Mouse (Mus musculus) intestine, embryonic 16.5 days (tissue): ENCODE results near the gene Dusp2. TPM values are rescaled to one million over a fixed set of nuclear protein-coding genes. Genes with fewer than 3 reads are reported as not detected.
A peak's percentile ranks its signal among the peaks of the same experiment; 100 is the strongest.

ENCODE experiments used
- ATAC-seq: fragments of 200-750 bp; cut with Nextera tagmentation; 2 replicates; pipeline ENCODE4 v1.8.0; 2017; ENCODE audit warnings: moderate TSS enrichment, moderate library complexity
- H3K27ac ChIP-seq: fragments of 300-500 bp; sonication (generic); 2 replicates; pipeline ENCODE4 v1.5.1; 2014; ENCODE audit warnings: mild to moderate bottlenecking, low read length
- H3K27me3 ChIP-seq: fragments of 300-500 bp; sonication (generic); replicated peaks from 2 replicates; pipeline ENCODE4 v1.6.1; 2014; ENCODE audit warnings: low read length, control low read depth, mixed read lengths; ENCODE audit not compliant: control insufficient read depth, insufficient read depth
- H3K36me3 ChIP-seq: fragments of 300-500 bp; sonication (generic); 2 replicates; pipeline ENCODE4 v1.6.1; 2014; ENCODE audit warnings: low read length, control low read depth; ENCODE audit not compliant: control insufficient read depth, insufficient read depth
- H3K4me1 ChIP-seq: fragments of 300-500 bp; sonication (generic); 2 replicates; pipeline ENCODE4 v1.6.1; 2014; ENCODE audit warnings: low read length, control low read depth, mixed read lengths; ENCODE audit not compliant: control insufficient read depth, insufficient read depth
- H3K4me2 ChIP-seq: fragments of 300-500 bp; sonication (generic); 2 replicates; pipeline ENCODE4 v1.6.1; 2014; ENCODE audit warnings: low read depth, low read length, control low read depth
- H3K4me3 ChIP-seq: fragments of 300-500 bp; sonication (generic); 2 replicates; pipeline ENCODE4 v1.5.1; 2014; ENCODE audit warnings: mild to moderate bottlenecking, low read length
- H3K9ac ChIP-seq: fragments of 300-500 bp; sonication (generic); 2 replicates; pipeline ENCODE4 v1.6.1; 2014; ENCODE audit warnings: low read depth, low read length
- H3K9me3 ChIP-seq: fragments of 300-500 bp; sonication (generic); 2 replicates; pipeline ENCODE4 v1.6.1; 2016; ENCODE audit warnings: low read length, control low read depth; ENCODE audit not compliant: control insufficient read depth
- WGBS: fragments of 180-500 bp; shearing (Covaris S2); extraction: QIAGEN DNeasy Blood & Tissue Kit; methylation state at CpG from one replicate; pipeline ENCODE4 v1.1.7; 2014; 5-methylcytosine and 5-hydroxymethylcytosine counted together
- polyA plus RNA-seq: library from polyadenylated mRNA; unstranded; fragments of >200 nt; fragmentation: Nextera tagmentation; extraction: Ambion mirVana; gene quantifications from 2 replicates; pipeline ENCODE4 v1.2.1, GENCODE M21; 2015

The Dusp2 gene
- polyA plus RNA-seq, 1 experiment from 2014 or later, result 2.1 TPM

DNA sequence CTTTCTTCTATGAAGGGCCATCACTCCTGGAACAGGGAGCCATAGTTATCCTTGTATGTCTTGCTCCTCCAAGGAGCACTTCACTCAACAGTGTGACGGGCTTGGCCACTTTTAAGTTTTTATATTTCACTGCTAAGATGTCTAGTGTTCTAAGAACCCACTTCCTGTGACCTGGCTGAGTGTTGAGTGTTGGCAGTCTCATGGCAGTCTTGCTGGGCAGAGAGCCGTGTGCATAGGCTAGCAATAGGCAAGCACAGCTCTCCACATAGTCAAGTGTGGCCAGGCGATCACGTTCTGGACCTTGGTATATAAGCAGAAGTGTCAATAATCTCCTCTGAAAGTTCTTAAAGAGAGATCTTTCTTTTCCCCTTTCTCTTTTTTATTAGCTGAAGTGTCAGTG lies 17.8 kb upstream of the Dusp2 start:
- Histone ChIP-seq H3K9me3 (no peaks in the 10 kb centered on the region), H3K27me3 (no peaks in the 10 kb centered on the region), H3K27ac (no peak overlapping the region), H3K4me2 (no peak overlapping the region), H3K4me1 (no peaks in the 10 kb centered on the region), H3K36me3 (no peaks in the 10 kb centered on the region), H3K9ac (no peak overlapping the region), H3K4me3 (no peak overlapping the region)
- 82% methylated on average over 4 of the region's 4 CpGs for WGBS
- no peak for ATAC-seq

- Histone ChIP-seq H3K4me2 (no peak overlapping the region), H3K4me3 (no peak overlapping the region), H3K27ac (no peak overlapping the region), H3K27me3 (no peaks in the 10 kb centered on the region), H3K4me1 (no peaks in the 10 kb centered on the region), H3K36me3 (no peaks in the 10 kb centered on the region), H3K9me3 (no peaks in the 10 kb centered on the region), H3K9ac (no peak overlapping the region)
- 69% methylated on average over 4 of the region's 4 CpGs for WGBS
- ATAC-seq, result no peak
These were observed 16.9 kb upstream of the Dusp2 start for GRCm38 (mm10) chr2:127319071-127319470.

- H3K4me2 ChIP-seq, result no peak overlapping the region
- no peak for ATAC-seq
- H3K27me3 ChIP-seq, result no peaks in the 10 kb centered on the region
- no peak overlapping the region for H3K9ac ChIP-seq
- H3K4me3 ChIP-seq, result no peak overlapping the region
- H3K27ac ChIP-seq, result no peak overlapping the region
- no peaks in the 10 kb centered on the region for H3K9me3 ChIP-seq
- WGBS, result 83% methylated on average over 6 of the region's 6 CpGs
- H3K4me1 ChIP-seq, result no peaks in the 10 kb centered on the region
- no peaks in the 10 kb centered on the region for H3K36me3 ChIP-seq
These were observed 13.2 kb upstream of the Dusp2 start for GRCm38 (mm10) chr2:127322671-127323285.

- H3K9ac ChIP-seq, result no peak overlapping the region
- H3K27ac ChIP-seq, result no peak overlapping the region
- H3K4me1 ChIP-seq, result no peaks in the 10 kb centered on the region
- H3K4me2 ChIP-seq, result no peak overlapping the region
- H3K36me3 ChIP-seq, result no peaks in the 10 kb centered on the region
- H3K27me3 ChIP-seq, result no peaks in the 10 kb centered on the region
- no peaks in the 10 kb centered on the region for H3K9me3 ChIP-seq
- no peak for ATAC-seq
- 86% methylated on average over 1 of the region's 1 CpGs for WGBS
- H3K4me3 ChIP-seq, result no peak overlapping the region
These were observed 12.3 kb upstream of the Dusp2 start for GRCm38 (mm10) chr2:127323667-127324066.

DNA sequence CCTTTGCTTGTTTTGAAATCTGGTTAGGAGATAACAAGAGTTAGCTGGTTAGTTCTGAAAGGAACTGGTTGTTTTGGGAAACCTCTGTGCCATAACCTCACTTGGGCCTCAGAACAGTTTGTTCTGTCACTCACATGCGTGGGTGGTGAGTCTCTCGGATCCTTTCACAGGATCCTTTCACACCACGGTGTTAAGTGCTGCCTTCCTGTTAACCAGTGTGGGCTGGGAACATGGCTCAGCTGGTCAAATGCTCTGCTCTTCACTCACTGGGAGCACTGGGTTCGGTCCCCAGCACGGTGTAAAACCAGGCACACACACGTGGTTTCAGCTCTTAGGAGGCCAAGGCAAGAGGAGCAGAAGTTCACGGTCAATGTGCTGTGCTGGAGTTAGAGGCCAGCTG lies 11.5 kb upstream of the Dusp2 start:
- H3K27ac ChIP-seq, result no peak overlapping the region
- WGBS, result 53% methylated on average over 7 of the region's 7 CpGs
- H3K36me3 ChIP-seq, result no peaks in the 10 kb centered on the region
- no peak overlapping the region for H3K4me3 ChIP-seq
- H3K4me1 ChIP-seq, result no peaks in the 10 kb centered on the region
- no peak overlapping the region for H3K4me2 ChIP-seq
- no peak overlapping the region for H3K9ac ChIP-seq
- no peaks in the 10 kb centered on the region for H3K9me3 ChIP-seq
- H3K27me3 ChIP-seq, result no peaks in the 10 kb centered on the region
- ATAC-seq, result no peak

DNA sequence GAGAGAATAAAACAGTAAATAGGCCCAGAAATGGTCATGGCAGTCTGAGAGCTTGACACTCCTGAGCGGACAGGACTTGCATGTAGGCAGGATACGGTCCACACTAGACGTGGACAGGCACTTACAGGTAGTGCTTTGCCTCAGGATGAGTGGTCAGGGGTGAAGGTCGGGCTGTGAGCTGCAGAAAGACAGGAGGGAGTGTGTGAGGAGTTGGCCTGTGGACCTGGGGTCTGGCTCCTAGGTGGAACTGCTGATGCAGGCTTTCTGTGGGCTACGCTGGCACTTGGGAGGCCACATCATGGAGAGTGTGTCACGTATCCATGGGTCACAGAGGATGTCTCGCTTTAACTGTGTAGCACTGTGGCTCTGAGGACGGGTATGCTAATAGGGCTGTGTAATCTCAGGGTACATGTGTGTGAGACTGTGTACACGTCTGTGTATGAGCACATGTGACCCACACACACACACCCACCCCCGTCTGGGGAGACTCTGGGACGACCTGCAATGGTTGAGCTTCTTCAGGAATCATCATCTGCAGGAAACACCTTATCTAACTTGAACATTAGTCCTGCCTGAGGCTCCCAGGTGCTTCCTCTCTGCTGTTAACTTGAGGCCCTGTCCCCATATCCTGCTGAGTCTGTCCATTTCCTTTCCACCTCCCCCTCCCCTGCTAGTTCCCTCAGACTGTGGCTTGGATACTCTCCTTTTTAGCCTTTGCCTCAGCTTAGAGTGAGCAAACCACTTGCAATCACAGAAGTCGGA lies 7.7 kb upstream of the Dusp2 start:
- peak; percentile 40; the same call in 1 of the 2 replicates for ATAC-seq
- Histone ChIP-seq H3K4me1 (no peaks in the 10 kb centered on the region), H3K27me3 (no peaks in the 10 kb centered on the region), H3K9me3 (no peaks in the 10 kb centered on the region), H3K36me3 (no peaks in the 10 kb centered on the region), H3K4me2 (no peak overlapping the region), H3K9ac (no peak overlapping the region), H3K4me3 (no peak overlapping the region), H3K27ac (0 out of 2 replicates have a peak overlapping the region, but pooled peaks have one; percentile 33)
- 71% methylated on average over 12 of the region's 12 CpGs for WGBS

- peaks cover 7% of the 10 kb centered on the region; the same call in 1 of the 2 replicates for H3K4me1 ChIP-seq
- no peak overlapping the region for H3K4me3 ChIP-seq
- H3K27ac ChIP-seq, result no peak overlapping the region
- peaks cover 18% of the 10 kb centered on the region for H3K27me3 ChIP-seq
- H3K9ac ChIP-seq, result no peak overlapping the region
- 75% methylated on average over 14 of the region's 14 CpGs for WGBS
- no peak overlapping the region for H3K4me2 ChIP-seq
- no peaks in the 10 kb centered on the region for H3K36me3 ChIP-seq
- no peaks in the 10 kb centered on the region for H3K9me3 ChIP-seq
- ATAC-seq, result no peak
These were observed 3.0 kb upstream of the Dusp2 start for GRCm38 (mm10) chr2:127332807-127333570.

DNA sequence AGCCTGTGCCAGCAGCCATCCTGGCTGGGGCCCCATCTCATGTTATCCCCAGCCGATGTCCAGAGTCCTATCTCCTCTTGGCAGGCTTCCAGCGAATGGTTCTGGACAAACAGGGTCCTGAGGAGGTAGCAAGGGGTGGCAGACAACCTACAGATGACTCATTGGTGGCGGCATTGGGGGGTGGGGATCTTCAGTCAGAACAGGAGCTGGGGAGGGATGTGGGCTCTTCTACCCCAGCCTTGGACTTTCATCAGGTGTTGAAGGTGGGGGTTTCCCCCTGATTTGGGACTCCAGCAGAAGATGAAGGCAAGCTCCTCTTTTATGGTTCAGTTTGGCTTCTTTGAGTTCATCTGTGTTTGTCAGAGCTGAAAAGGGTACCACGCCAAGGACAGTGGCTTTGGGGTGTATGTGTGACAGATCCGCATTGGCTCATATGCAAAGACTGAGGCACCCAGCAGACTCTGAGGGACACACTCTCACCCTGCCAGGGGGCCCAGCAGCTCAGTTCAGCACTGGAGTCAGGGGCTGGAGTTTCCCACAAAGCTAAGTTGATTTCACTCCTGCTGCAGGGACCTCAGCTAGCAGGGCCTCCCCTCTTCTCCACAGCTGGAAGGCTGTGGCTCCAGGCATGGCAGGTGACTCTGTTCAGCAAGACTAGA lies 1.9 kb upstream of the Dusp2 start:
- 62% methylated on average over 5 of the region's 5 CpGs for WGBS
- Histone ChIP-seq H3K27me3 (peaks cover 19% of the 10 kb centered on the region), H3K27ac (no peak overlapping the region), H3K9me3 (no peaks in the 10 kb centered on the region), H3K4me3 (no peak overlapping the region), H3K4me1 (peaks cover 7% of the 10 kb centered on the region; the same call in 1 of the 2 replicates), H3K9ac (no peak overlapping the region), H3K4me2 (no peak overlapping the region), H3K36me3 (no peaks in the 10 kb centered on the region)
- ATAC-seq, result no peak

DNA sequence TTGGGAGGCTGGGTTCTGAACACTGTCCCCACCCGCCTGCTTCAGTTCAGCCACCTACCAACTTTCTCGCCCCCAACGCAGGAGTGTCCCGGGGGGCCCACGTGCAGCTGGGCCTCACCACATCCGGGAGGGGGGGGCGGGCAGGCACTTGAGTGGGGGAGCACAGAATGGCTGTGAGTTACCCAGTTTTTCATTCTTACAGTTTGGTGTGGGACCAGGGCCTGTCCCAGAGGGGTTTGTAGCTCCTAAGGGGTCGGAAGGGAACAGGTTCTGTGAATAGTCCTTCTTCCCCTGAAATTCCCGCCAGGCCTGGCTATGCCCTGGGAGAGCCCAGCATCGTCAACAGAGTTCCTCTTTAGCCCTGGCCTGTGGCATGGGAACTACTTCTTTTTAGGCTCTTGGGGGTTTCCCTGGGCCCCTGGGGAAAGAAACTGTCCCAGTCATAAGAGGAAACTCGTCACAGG lies 849 bp upstream of the Dusp2 start:
- no peak for ATAC-seq
- no peak overlapping the region for H3K4me3 ChIP-seq
- no peaks in the 10 kb centered on the region for H3K36me3 ChIP-seq
- peaks cover 19% of the 10 kb centered on the region for H3K27me3 ChIP-seq
- H3K9me3 ChIP-seq, result no peaks in the 10 kb centered on the region
- H3K27ac ChIP-seq, result no peak overlapping the region
- H3K9ac ChIP-seq, result no peak overlapping the region
- WGBS, result 43% methylated on average over 10 of the region's 11 CpGs
- H3K4me1 ChIP-seq, result peaks cover 7% of the 10 kb centered on the region; the same call in 1 of the 2 replicates
- 0 out of 2 replicates have a peak overlapping the region, but pooled peaks have one; percentile 97 for H3K4me2 ChIP-seq
